Mouse (Mus musculus): ENCODE results near the gene Gm5105. TPM values are rescaled to one million over a fixed set of nuclear protein-coding genes. Genes with fewer than 3 reads are reported as not detected.

The Gm5105 gene
- total RNA-seq (2023): not detected

DNA sequence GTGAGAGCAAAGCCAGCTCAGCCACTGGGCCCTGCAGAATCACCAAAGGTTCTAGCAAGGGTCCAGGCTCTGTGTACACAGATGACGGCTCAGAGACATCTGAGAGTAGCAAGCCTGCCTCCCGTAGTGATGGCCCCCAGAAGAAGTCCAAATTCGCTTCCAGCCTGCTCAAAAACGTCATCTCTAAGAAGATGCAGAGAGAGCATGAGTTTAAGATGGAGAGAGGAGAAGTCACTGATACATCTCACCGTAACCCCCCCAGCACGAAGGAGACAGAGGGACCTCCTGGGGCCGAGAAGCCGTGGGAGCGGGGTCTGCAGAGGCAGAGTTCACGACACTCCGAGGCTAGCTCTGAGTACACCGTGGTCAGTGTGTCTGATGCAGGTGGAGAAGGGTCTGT lies at the start of gene Gm5105:
Gm5105 (minus strand) TSS at position 101 of the 400 bp plus-strand sequence.

DNA sequence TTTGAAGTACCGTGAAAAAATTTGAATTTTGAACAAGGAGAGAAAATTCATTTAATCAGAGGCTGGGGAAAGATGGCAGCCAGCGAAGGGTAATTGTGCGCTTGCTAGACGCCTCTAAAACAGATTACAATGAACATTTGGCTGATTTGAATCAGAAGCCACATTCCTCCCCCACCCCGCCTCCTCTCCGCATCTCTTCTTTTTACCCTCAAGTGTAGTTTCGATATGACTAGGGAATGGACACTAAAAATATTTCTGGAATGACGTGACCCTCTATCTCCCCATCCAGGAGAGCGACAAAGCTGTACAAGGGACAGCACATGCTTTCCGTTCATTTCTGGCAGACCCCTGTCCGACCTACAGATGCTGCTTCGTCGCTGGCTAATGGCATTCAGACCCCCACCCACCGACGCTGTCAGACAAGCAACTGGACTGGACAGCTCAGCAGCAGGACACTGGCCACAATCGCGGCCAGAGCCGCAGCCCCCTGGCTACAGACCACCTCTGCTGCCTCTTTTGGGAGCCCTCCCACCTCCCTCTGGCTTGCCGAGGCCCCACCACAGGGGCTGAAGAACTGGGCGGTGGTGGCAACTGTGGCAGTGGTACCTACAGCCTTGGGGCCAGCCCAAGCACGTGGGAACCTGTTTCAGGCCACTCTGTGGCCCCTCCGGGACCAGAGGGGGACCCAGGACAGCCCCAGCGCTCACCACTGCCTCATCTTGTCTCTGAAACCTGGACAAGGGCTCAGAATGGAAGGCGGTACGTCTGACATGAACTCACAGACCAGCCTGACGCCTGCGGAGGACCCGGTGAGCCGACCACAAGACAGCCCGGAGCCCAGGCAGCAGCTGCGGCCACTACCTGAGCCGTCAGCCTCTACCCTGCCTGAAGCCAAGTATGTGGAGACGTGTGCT lies 2.2 kb downstream of the Gm5105 start, which contains the start of gene 1110002E22Rik:
1110002E22Rik (plus strand) TSS at position 321 of the 914 bp plus-strand sequence.

Other genes starting within 250 kb of the Gm5105 start
- gene H2afz, start 202.9 kb downstream of the Gm5105 start, total RNA-seq (2023): 100 to 1,000 TPM; 464 to 488 TPM
- gene Dnajb14, start 199.7 kb downstream of the Gm5105 start, total RNA-seq (2023): 10 to 100 TPM; 15.9 to 23.9 TPM
- 10 to 100 TPM; 62.0 to 78.3 TPM for gene Lamtor3, start 148.9 kb downstream of the Gm5105 start, total RNA-seq (2023)
- 10 to 100 TPM; 44.5 to 48.6 TPM for gene Dapp1, start 85.8 kb downstream of the Gm5105 start, total RNA-seq (2023)
- gene 1110002E22Rik, start 2.3 kb downstream of the Gm5105 start, total RNA-seq (2023): not detected
- 1 to 10 TPM; 3.6 to 3.9 TPM for gene Trmt10a, start 76.1 kb upstream of the Gm5105 start, total RNA-seq (2023)
- gene Mttp, start 77.6 kb upstream of the Gm5105 start, total RNA-seq (2023): under 1 TPM; 0.53 to 0.69 TPM
- gene 4930579F01Rik, start 126.4 kb upstream of the Gm5105 start, total RNA-seq (2023): not detected
- not detected for gene Adh7, start 150.4 kb upstream of the Gm5105 start, total RNA-seq (2023)
- gene Adh1, start 193.6 kb upstream of the Gm5105 start, total RNA-seq (2023): under 1 TPM in 1 of 2 experiments, not detected in 1; 0.47 TPM
- not detected for gene Adh6a, start 245.9 kb upstream of the Gm5105 start, total RNA-seq (2023)

Data from neutrophil, adult 59 days (primary cell).